Mouse (Mus musculus) hindbrain, embryonic 15.5 days (tissue): ENCODE measurements around the gene Hspa1a. TPM values are rescaled to one million over a fixed set of nuclear protein-coding genes. Genes with fewer than 3 reads are reported as not detected.
"Not testable (repeated sequence)": the region's sequence is repeated elsewhere in the genome, so short reads cannot be mapped to it uniquely, and the experiment has no call there.

ENCODE experiments used
- ATAC-seq: fragments of 200-750 bp; cut with Nextera tagmentation; 2 replicates; pipeline ENCODE4 v1.8.0; 2017; ENCODE audit warnings: low read depth, moderate number of reproducible peaks, moderate TSS enrichment; ENCODE audit not compliant: low FRiP score
- H3K27ac ChIP-seq: fragments of 300-500 bp; sonication (generic); replicated peaks from 2 replicates; pipeline ENCODE4 v1.5.1; 2015; ENCODE audit warnings: mild to moderate bottlenecking, inconsistent platforms
- H3K27me3 ChIP-seq: fragments of 300-500 bp; sonication (generic); 2 replicates; pipeline ENCODE4 v1.6.1; 2015; ENCODE audit warnings: control low read depth, inconsistent platforms
- H3K36me3 ChIP-seq: fragments of 300-500 bp; sonication (generic); 2 replicates; pipeline ENCODE4 v1.6.1; 2015; ENCODE audit warnings: control low read depth, inconsistent platforms
- H3K4me1 ChIP-seq: fragments of 300-500 bp; sonication (generic); replicated peaks from 2 replicates; pipeline ENCODE4 v1.6.1; 2015; ENCODE audit warnings: control low read depth, inconsistent platforms
- H3K4me2 ChIP-seq: fragments of 300-500 bp; sonication (generic); 2 replicates; pipeline ENCODE4 v1.6.1; 2015; ENCODE audit warnings: moderate library complexity, mild to moderate bottlenecking, inconsistent platforms
- H3K4me3 ChIP-seq: fragments of 300-500 bp; sonication (generic); 2 replicates; pipeline ENCODE4 v1.5.1; 2015; ENCODE audit warnings: mild to moderate bottlenecking, inconsistent platforms
- H3K9ac ChIP-seq: fragments of 300-500 bp; sonication (generic); 2 replicates; pipeline ENCODE4 v1.6.1; 2015; ENCODE audit warnings: inconsistent platforms
- H3K9me3 ChIP-seq: fragments of 300-500 bp; sonication (generic); 2 replicates; pipeline ENCODE4 v1.6.1; 2016; ENCODE audit warnings: control low read depth, inconsistent platforms
- WGBS: fragments of 180-500 bp; shearing (Covaris S2); methylation state at CpG from one replicate; pipeline ENCODE4 v1.1.7; 2015; 5-methylcytosine and 5-hydroxymethylcytosine counted together
- polyA plus RNA-seq: library from polyadenylated mRNA; unstranded; fragments of >200 nt; fragmentation: Nextera tagmentation; extraction: Ambion mirVana; gene quantifications from 2 replicates; pipeline ENCODE4 v1.2.1, GENCODE M21; 2015

The Hspa1a gene
- polyA plus RNA-seq, 1 experiment from 2014 or later, result 13.1 TPM

GRCm38 (mm10) chr17:34951636-34952377 is 20.1 kb downstream of the Hspa1a start:
- under 1% methylated on average over 29 of the region's 29 CpGs for WGBS
- Histone ChIP-seq H3K36me3 (peaks cover 15% of the 10 kb centered on the region), H3K9ac (peak overlapping the region; percentile 99), H3K4me3 (peak overlapping the region; percentile 70), H3K9me3 (no peaks in the 10 kb centered on the region), H3K27ac (peak overlapping the region; percentile 92), H3K4me2 (peak overlapping the region; percentile 82), H3K27me3 (peaks cover 13% of the 10 kb centered on the region), H3K4me1 (peaks cover 19% of the 10 kb centered on the region)
- ATAC-seq, result no peak

GRCm38 (mm10) chr17:34950514-34951455 is 21.2 kb downstream of the Hspa1a start:
- 32% methylated on average over 10 of the region's 10 CpGs for WGBS
- H3K27ac ChIP-seq, result peak overlapping the region; percentile 92
- peaks cover 15% of the 10 kb centered on the region for H3K36me3 ChIP-seq
- peak overlapping the region; percentile 70 for H3K4me3 ChIP-seq
- no peak for ATAC-seq
- peak overlapping the region; percentile 82 for H3K4me2 ChIP-seq
- H3K9me3 ChIP-seq, result no peaks in the 10 kb centered on the region
- peak overlapping the region; percentile 99 for H3K9ac ChIP-seq
- H3K27me3 ChIP-seq, result peaks cover 10% of the 10 kb centered on the region
- H3K4me1 ChIP-seq, result peaks cover 19% of the 10 kb centered on the region

- H3K27ac ChIP-seq, result 0 out of 2 replicates have a peak overlapping the region, but pooled peaks have one; percentile 19
- ATAC-seq, result no peak
- H3K9ac ChIP-seq, result no peak overlapping the region
- peaks cover 15% of the 10 kb centered on the region for H3K36me3 ChIP-seq
- 40% methylated on average over 4 of the region's 4 CpGs for WGBS
- H3K4me3 ChIP-seq, result no peak overlapping the region
- peaks cover 19% of the 10 kb centered on the region for H3K4me1 ChIP-seq
- H3K4me2 ChIP-seq, result no peak overlapping the region
- no peaks in the 10 kb centered on the region for H3K9me3 ChIP-seq
- H3K27me3 ChIP-seq, result no peaks in the 10 kb centered on the region
Measured at GRCm38 (mm10) chr17:34949553-34949969, 22.4 kb downstream of the Hspa1a start.

- not testable (repeated sequence) for H3K9me3 ChIP-seq, H3K4me2 ChIP-seq, H3K9ac ChIP-seq, H3K27me3 ChIP-seq, H3K4me3 ChIP-seq, ATAC-seq
- Histone ChIP-seq H3K36me3 (peaks cover 15% of the 10 kb centered on the region), H3K27ac (0 out of 2 replicates have a peak overlapping the region, but pooled peaks have one; percentile 19), H3K4me1 (peaks cover 19% of the 10 kb centered on the region)
- 59% methylated on average over 9 of the region's 9 CpGs for WGBS
Measured at GRCm38 (mm10) chr17:34948721-34949552, 23.0 kb downstream of the Hspa1a start.

GRCm38 (mm10) chr17:34947606-34948005 is 24.4 kb downstream of the Hspa1a start:
- no peak overlapping the region for H3K9ac ChIP-seq
- H3K4me1 ChIP-seq, result peaks cover 19% of the 10 kb centered on the region
- H3K27me3 ChIP-seq, result no peaks in the 10 kb centered on the region
- WGBS, result 30% methylated on average over 8 of the region's 8 CpGs
- no peak overlapping the region for H3K27ac ChIP-seq
- H3K36me3 ChIP-seq, result peaks cover 15% of the 10 kb centered on the region
- no peak overlapping the region for H3K4me2 ChIP-seq
- no peaks in the 10 kb centered on the region for H3K9me3 ChIP-seq
- no peak overlapping the region for H3K4me3 ChIP-seq
- no peak for ATAC-seq

GRCm38 (mm10) chr17:34946486-34947140 is 25.3 kb downstream of the Hspa1a start:
- no peak for ATAC-seq
- H3K27me3 ChIP-seq, result no peaks in the 10 kb centered on the region
- whole genome bisulfite sequencing, result 90% methylated on average over 5 of the region's 5 CpGs
- H3K4me1 ChIP-seq, result peaks cover 22% of the 10 kb centered on the region
- H3K9ac ChIP-seq, result no peak overlapping the region
- no peak overlapping the region for H3K4me3 ChIP-seq
- peaks cover 15% of the 10 kb centered on the region for H3K36me3 ChIP-seq
- no peak overlapping the region for H3K4me2 ChIP-seq
- H3K9me3 ChIP-seq, result no peaks in the 10 kb centered on the region
- H3K27ac ChIP-seq, result no peak overlapping the region

GRCm38 (mm10) chr17:34944362-34944761 is 27.6 kb downstream of the Hspa1a start:
- no peak overlapping the region for H3K4me3 ChIP-seq
- no peaks in the 10 kb centered on the region for H3K9me3 ChIP-seq
- H3K4me1 ChIP-seq, result peaks cover 5% of the 10 kb centered on the region; the same call in 1 of the 2 replicates
- no peak overlapping the region for H3K27ac ChIP-seq
- no peak overlapping the region for H3K4me2 ChIP-seq
- H3K36me3 ChIP-seq, result no peaks in the 10 kb centered on the region; the same call in none of the 2 replicates
- H3K27me3 ChIP-seq, result no peaks in the 10 kb centered on the region
- H3K9ac ChIP-seq, result no peak overlapping the region
- ATAC-seq, result no peak

GRCm38 (mm10) chr17:34943128-34943815 is 28.7 kb downstream of the Hspa1a start:
- Histone ChIP-seq H3K4me1 (peaks cover 5% of the 10 kb centered on the region; the same call in 1 of the 2 replicates), H3K36me3 (no peaks in the 10 kb centered on the region), H3K27me3 (no peaks in the 10 kb centered on the region), H3K9ac (no peak overlapping the region), H3K27ac (no peak overlapping the region), H3K4me2 (no peak overlapping the region), H3K4me3 (no peak overlapping the region), H3K9me3 (no peaks in the 10 kb centered on the region)
- 88% methylated on average over 4 of the region's 4 CpGs for WGBS
- no peak for ATAC-seq

GRCm38 (mm10) chr17:34941344-34942041 is 30.5 kb downstream of the Hspa1a start:
- Histone ChIP-seq H3K27ac (no peak overlapping the region), H3K9ac (0 out of 2 replicates have a peak overlapping the region, but pooled peaks have one; percentile 27), H3K27me3 (no peaks in the 10 kb centered on the region), H3K4me3 (peak overlapping the region; percentile 16), H3K4me2 (peak overlapping the region; percentile 44), H3K36me3 (no peaks in the 10 kb centered on the region), H3K9me3 (no peaks in the 10 kb centered on the region), H3K4me1 (peaks cover 5% of the 10 kb centered on the region; the same call in 1 of the 2 replicates)
- WGBS, result 10% methylated on average over 15 of the region's 15 CpGs
- no peak for ATAC-seq

- no peak for ATAC-seq
- H3K4me3 ChIP-seq, result no peak overlapping the region
- H3K9me3 ChIP-seq, result no peaks in the 10 kb centered on the region
- H3K27ac ChIP-seq, result no peak overlapping the region
- no peaks in the 10 kb centered on the region for H3K27me3 ChIP-seq
- H3K9ac ChIP-seq, result no peak overlapping the region
- H3K4me1 ChIP-seq, result peaks cover 5% of the 10 kb centered on the region; the same call in 1 of the 2 replicates
- peaks cover 13% of the 10 kb centered on the region for H3K36me3 ChIP-seq
- 90% methylated on average over 6 of the region's 6 CpGs for WGBS
- no peak overlapping the region for H3K4me2 ChIP-seq
Measured at GRCm38 (mm10) chr17:34937960-34938505, 33.9 kb downstream of the Hspa1a start.
